In the genomic region with DNA sequence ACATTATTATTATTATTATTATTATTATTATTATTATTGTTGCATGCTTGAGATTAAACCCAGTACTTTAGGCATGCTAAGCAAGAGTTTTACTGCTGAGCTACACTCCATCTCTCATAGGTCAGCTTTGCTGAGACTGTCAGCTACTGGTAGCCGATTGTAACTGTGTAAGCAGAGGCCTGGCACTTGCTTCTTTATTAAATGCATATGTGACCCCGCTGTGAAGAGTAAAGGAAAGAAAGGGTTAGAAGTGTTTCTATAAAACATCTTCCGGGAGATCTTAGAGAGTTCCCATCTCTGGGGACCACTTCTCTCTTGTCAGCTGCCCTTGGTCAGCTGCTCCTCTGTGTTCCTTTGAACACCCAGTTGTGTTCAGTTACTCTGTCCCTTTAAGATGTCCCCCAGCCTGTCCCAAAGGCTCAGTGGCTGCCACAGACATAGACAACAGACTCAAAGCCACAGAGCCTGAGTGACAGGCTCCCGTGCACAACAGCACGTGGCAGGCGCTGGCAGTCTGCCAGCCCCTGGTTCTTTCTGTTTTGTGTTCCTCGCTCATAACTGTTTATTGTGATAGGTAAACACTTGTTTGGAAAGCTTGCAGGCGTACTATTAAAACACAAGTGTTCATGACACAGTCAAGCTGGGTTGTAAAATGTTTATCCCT, we compare ENCODE assay signal across 8 mouse cellular contexts.
A peak's percentile ranks its signal among the peaks of the same experiment; 100 is the strongest.
DNase-seq lines count a peak whose midpoint lies in the region; ATAC-seq and TF ChIP-seq lines count a peak whose summit lies in the region.

No protein-coding gene starts in this region.

- no peak overlapping the region for H3K9ac ChIP-seq in hindbrain, embryonic 11.5 days (ENCODE audit: low read depth, low read length)
- H3K9ac ChIP-seq in lung, embryonic 14.5 days, result no peak overlapping the region

- H3K4me3 ChIP-seq in hindbrain, embryonic 11.5 days (ENCODE audit: low read depth, low read length), result no peak overlapping the region
- no peak overlapping the region for H3K4me3 ChIP-seq in lung, embryonic 14.5 days (ENCODE audit: low read depth, low read length)

- WGBS in hindbrain, embryonic 11.5 days, result 44% methylated on average over 8 of the region's 8 CpGs
- 23% methylated on average over 8 of the region's 8 CpGs for WGBS in lung, embryonic 14.5 days

- no peaks in the 10 kb centered on the region for H3K9me3 ChIP-seq in hindbrain, embryonic 11.5 days (ENCODE audit: control insufficient read depth, low read length)
- no peaks in the 10 kb centered on the region for H3K9me3 ChIP-seq in lung, embryonic 14.5 days (ENCODE audit: low read depth, low read length)

- peaks cover 5% of the 10 kb centered on the region; the same call in 1 of the 2 replicates for H3K4me1 ChIP-seq in hindbrain, embryonic 11.5 days (replicated peaks; ENCODE audit: control insufficient read depth, insufficient read depth, low read length)
- no peaks in the 10 kb centered on the region for H3K4me1 ChIP-seq in lung, embryonic 14.5 days (ENCODE audit: insufficient read depth)

- no peak overlapping the region for H3K4me2 ChIP-seq in hindbrain, embryonic 11.5 days (replicated peaks; ENCODE audit: low read depth, low read length)
- H3K4me2 ChIP-seq in lung, embryonic 14.5 days, result peak overlapping the region; percentile 12; the same call in 1 of the 2 replicates

- H3K27ac ChIP-seq in hindbrain, embryonic 11.5 days (ENCODE audit: low read depth, low read length), result no peak overlapping the region
- peak overlapping the region; percentile 74 for H3K27ac ChIP-seq in lung, embryonic 14.5 days (ENCODE audit: low read depth)

- DNase-seq in adrenal gland, adult 2 months, result peak; percentile 18
- no peak for DNase-seq in adrenal gland, postnatal 4 days (ENCODE audit: low spot score in 2 of 2)
- DNase-seq in right cerebral cortex, postnatal 10 days (ENCODE audit: low spot score in 2 of 2), result peak; percentile 42 to 44
- DNase-seq in right cerebral cortex, postnatal 36 days (ENCODE audit: low spot score in 2 of 2), result no peak
- peak; percentile 72 for DNase-seq in hindbrain, embryonic 11.5 days (ENCODE audit: low spot score)
- peak; percentile 97 for DNase-seq in lung, embryonic 14.5 days
- peak; percentile 4 for DNase-seq in right cerebral cortex, postnatal 25 days
- no peak for DNase-seq in spleen, postnatal 4 days (ENCODE audit: low spot score in 2 of 2)

- H3K36me3 ChIP-seq in hindbrain, embryonic 11.5 days (ENCODE audit: control insufficient read depth, insufficient read depth, low read length), result no peaks in the 10 kb centered on the region
- H3K36me3 ChIP-seq in lung, embryonic 14.5 days (ENCODE audit: insufficient read depth), result no peaks in the 10 kb centered on the region

- TF ChIP-seq CTCF in lung, embryonic 14.5 days (IDR thresholded peaks at IDR 0.05; ENCODE audit: low read depth), result no peak

- ATAC-seq in hindbrain, embryonic 11.5 days (ENCODE audit: low FRiP score), result peak; percentile 79; the same call in 1 of the 2 replicates
- ATAC-seq in lung, embryonic 14.5 days (ENCODE audit: insufficient read depth), result peak; percentile 97

- no peaks in the 10 kb centered on the region for H3K27me3 ChIP-seq in hindbrain, embryonic 11.5 days (ENCODE audit: control insufficient read depth, insufficient read depth, low read length)
- no peaks in the 10 kb centered on the region for H3K27me3 ChIP-seq in lung, embryonic 14.5 days (ENCODE audit: insufficient read depth, low read length)

Comparison
In these comparisons a context has a peak if more than half of its experiments do, and no peak if none do; other contexts are left out.
1. DNase-seq: peak in adrenal gland, adult 2 months (single experiment), right cerebral cortex, postnatal 10 days (2 of 2), hindbrain, embryonic 11.5 days (single experiment), lung, embryonic 14.5 days (single experiment) and right cerebral cortex, postnatal 25 days (single experiment); none in adrenal gland, postnatal 4 days (0 of 2), right cerebral cortex, postnatal 36 days (0 of 2) and spleen, postnatal 4 days (0 of 2).